Mouse (Mus musculus): ENCODE results near the gene Rabif. TPM values are rescaled to one million over a fixed set of nuclear protein-coding genes. Genes with fewer than 3 reads are reported as not detected.
A peak's percentile ranks its signal among the peaks of the same experiment; 100 is the strongest.

The Rabif gene
- polyA plus RNA-seq, 1 experiment from 2014 or later = 13.2 TPM

GRCm38 (mm10) chr1:134456060-134456459, 38.4 kb upstream of the Rabif start:
- H3K27me3 ChIP-seq (ENCODE audit: insufficient read depth, low read length) = no peaks in the 10 kb centered on the region

DNA sequence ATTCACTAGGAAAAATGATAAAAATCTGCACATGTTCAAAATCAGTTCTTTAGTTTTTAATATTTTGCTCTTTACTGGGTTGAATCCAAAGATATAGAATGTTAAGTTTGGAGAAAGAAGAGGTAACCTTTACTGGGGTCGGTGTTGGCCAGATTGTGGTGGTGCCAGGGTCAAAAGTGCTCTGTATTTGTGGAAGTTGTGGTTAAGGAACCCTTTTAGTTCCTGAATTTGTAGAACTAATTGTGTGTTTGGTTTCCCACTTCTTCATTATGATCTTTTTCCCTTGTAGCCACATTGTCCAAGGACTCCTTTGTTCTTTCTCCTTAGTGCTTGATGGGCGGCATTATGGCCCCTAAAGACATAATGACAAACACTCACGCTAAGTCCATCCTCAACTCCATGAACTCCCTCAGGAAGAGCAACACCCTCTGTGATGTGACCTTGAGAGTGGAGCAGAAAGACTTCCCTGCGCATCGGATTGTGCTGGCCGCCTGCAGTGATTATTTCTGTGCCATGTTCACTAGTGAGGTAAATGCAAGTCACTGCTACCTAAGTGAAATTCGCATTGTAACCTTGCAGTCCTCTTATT, 36.2 kb upstream of the Rabif start:
- Histone ChIP-seq H3K4me1 (ENCODE audit: insufficient read depth) (peaks cover 25% of the 10 kb centered on the region), H3K4me3 (ENCODE audit: low read depth, low read length) (no peak overlapping the region), H3K27me3 (ENCODE audit: insufficient read depth, low read length) (no peaks in the 10 kb centered on the region), H3K36me3 (replicated peaks; ENCODE audit: insufficient read depth, low read length) (peaks cover 30% of the 10 kb centered on the region), H3K9ac (replicated peaks) (no peak overlapping the region), H3K9me3 (ENCODE audit: low read length) (no peaks in the 10 kb centered on the region), H3K4me2 (ENCODE audit: low read depth, low read length) (peak overlapping the region; percentile 85; the same call in 1 of the 2 replicates), H3K27ac (ENCODE audit: low read depth) (no peak overlapping the region; the same call in 1 of the 2 replicates)
- 80% methylated on average over 7 of the region's 7 CpGs for WGBS (ENCODE audit: insufficient replicate concordance)
- no peak for ATAC-seq
- TF ChIP-seq CTCF (IDR thresholded peaks at IDR 0.05; ENCODE audit: low read depth) = no peak
- TF ChIP-seq EP300 (IDR thresholded peaks at IDR 0.05; ENCODE audit: low read depth) = no peak
- no peak for DNase-seq

More at GRCm38 (mm10) chr1:134456060-134456459, 38.4 kb upstream of the Rabif start:
- H3K36me3 ChIP-seq (replicated peaks; ENCODE audit: insufficient read depth, low read length) = peaks cover 18% of the 10 kb centered on the region
- H3K4me2 ChIP-seq (ENCODE audit: low read depth, low read length) = peak overlapping the region; percentile 85
- ATAC-seq (no peak), DNase-seq (no peak)
- H3K27ac ChIP-seq (ENCODE audit: low read depth) = no peak overlapping the region; the same call in 1 of the 2 replicates
- WGBS (ENCODE audit: insufficient replicate concordance) = 21% methylated on average over 5 of the region's 5 CpGs
- H3K9ac ChIP-seq (replicated peaks) = peak overlapping the region; percentile 96
- H3K9me3 ChIP-seq (ENCODE audit: low read length) = no peaks in the 10 kb centered on the region
- peaks cover 25% of the 10 kb centered on the region for H3K4me1 ChIP-seq (ENCODE audit: insufficient read depth)
- no peak for TF ChIP-seq EP300 (IDR thresholded peaks at IDR 0.05; ENCODE audit: low read depth)
- no peak for TF ChIP-seq CTCF (IDR thresholded peaks at IDR 0.05; ENCODE audit: low read depth)
- H3K4me3 ChIP-seq (ENCODE audit: low read depth, low read length) = peak overlapping the region; percentile 91

DNA sequence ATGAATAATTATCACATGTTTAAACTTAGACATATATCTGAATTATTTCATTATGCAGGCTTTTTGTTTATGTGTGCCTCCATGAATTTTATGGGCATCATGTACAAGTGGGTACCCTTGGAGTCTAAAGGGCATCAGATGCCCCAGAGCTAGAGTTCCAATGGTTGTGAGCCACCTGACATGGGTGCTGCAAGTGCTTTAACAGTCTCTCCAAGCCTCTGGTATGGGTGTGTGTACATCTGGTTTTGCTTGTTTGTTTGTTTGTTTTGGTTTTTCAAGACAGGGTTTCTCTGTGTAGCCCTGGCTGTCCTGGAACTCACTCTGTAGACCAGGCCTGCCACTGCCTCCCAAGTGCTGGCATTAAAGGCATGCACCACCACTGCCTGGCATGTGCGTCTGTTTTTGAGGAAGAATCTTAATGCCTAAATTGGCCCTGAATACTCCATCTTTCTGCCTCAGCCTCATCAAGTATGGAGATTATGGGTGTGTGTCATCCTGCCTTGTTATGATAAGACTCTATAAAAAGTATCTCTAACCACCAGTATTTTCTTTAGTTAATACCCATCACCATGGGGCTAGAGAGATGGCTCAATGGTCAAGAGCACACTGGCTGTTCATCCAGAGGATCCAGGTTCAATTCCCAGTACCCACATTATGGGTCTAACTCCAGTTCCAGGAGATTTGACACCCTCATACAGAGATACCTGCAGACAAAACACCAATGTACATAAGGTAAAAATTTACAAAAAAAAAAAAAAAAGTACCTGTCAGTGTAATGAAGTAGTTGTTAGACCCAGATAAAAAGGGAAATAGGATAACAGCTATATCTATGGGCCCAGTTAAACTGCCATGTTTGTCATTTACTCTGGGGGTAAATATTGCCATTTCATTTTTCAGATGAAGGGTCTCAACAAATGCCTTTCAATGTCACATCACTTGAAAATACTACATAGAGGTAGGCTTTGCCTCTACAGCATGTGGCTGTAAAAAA, 33.9 kb upstream of the Rabif start:
- TF ChIP-seq CTCF (IDR thresholded peaks at IDR 0.05; ENCODE audit: low read depth) = no peak
- peak; percentile 95 for TF ChIP-seq EP300 (IDR thresholded peaks at IDR 0.05; ENCODE audit: low read depth)
- DNase-seq (no peak), ATAC-seq (peak; percentile 94)
- 48% methylated on average over 1 of the region's 1 CpGs for WGBS (ENCODE audit: insufficient replicate concordance)
- H3K27ac ChIP-seq (ENCODE audit: low read depth) = peak overlapping the region; percentile 92
- H3K4me3 ChIP-seq (ENCODE audit: low read depth, low read length) = no peak overlapping the region
- peaks cover 49% of the 10 kb centered on the region for H3K36me3 ChIP-seq (replicated peaks; ENCODE audit: insufficient read depth, low read length)
- H3K27me3 ChIP-seq (ENCODE audit: insufficient read depth, low read length) = no peaks in the 10 kb centered on the region
- peak overlapping the region; percentile 37; the same call in 1 of the 2 replicates for H3K4me2 ChIP-seq (ENCODE audit: low read depth, low read length)
- no peak overlapping the region; the same call in 1 of the 2 replicates for H3K9ac ChIP-seq (replicated peaks)
- H3K4me1 ChIP-seq (ENCODE audit: insufficient read depth) = peaks cover 16% of the 10 kb centered on the region
- no peaks in the 10 kb centered on the region for H3K9me3 ChIP-seq (ENCODE audit: low read length)

DNA sequence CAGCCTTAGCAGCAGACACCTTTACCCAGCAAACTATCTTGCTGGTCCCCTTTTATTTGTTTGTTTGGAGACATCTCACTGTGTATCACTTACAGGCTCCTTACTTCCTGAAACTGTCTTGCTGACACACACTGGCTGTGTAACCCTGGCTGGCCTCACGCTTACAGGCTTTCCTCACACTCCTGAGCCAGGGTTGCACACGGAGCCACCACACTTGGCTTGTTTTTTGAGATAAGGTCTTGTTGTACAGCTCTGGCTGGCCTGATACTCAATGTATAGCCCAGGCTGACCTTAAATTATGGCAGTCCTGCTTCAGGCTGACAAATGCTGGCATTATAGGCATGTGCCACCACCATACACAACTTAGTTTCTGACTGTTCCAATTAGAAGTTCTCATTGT, 9.8 kb upstream of the Rabif start:
- WGBS (ENCODE audit: insufficient replicate concordance) = 35% methylated on average over 2 of the region's 2 CpGs
- TF ChIP-seq EP300 (IDR thresholded peaks at IDR 0.05; ENCODE audit: low read depth) = no peak
- no peak for TF ChIP-seq CTCF (IDR thresholded peaks at IDR 0.05; ENCODE audit: low read depth)
- Histone ChIP-seq H3K4me1 (ENCODE audit: insufficient read depth) (no peaks in the 10 kb centered on the region), H3K4me2 (ENCODE audit: low read depth, low read length) (no peak overlapping the region), H3K27ac (ENCODE audit: low read depth) (no peak overlapping the region), H3K4me3 (ENCODE audit: low read depth, low read length) (no peak overlapping the region), H3K9me3 (ENCODE audit: low read length) (no peaks in the 10 kb centered on the region), H3K27me3 (ENCODE audit: insufficient read depth, low read length) (no peaks in the 10 kb centered on the region), H3K9ac (replicated peaks) (no peak overlapping the region), H3K36me3 (replicated peaks; ENCODE audit: insufficient read depth, low read length) (peaks cover 66% of the 10 kb centered on the region)
- ATAC-seq (peak; percentile 67), DNase-seq (no peak)

DNA sequence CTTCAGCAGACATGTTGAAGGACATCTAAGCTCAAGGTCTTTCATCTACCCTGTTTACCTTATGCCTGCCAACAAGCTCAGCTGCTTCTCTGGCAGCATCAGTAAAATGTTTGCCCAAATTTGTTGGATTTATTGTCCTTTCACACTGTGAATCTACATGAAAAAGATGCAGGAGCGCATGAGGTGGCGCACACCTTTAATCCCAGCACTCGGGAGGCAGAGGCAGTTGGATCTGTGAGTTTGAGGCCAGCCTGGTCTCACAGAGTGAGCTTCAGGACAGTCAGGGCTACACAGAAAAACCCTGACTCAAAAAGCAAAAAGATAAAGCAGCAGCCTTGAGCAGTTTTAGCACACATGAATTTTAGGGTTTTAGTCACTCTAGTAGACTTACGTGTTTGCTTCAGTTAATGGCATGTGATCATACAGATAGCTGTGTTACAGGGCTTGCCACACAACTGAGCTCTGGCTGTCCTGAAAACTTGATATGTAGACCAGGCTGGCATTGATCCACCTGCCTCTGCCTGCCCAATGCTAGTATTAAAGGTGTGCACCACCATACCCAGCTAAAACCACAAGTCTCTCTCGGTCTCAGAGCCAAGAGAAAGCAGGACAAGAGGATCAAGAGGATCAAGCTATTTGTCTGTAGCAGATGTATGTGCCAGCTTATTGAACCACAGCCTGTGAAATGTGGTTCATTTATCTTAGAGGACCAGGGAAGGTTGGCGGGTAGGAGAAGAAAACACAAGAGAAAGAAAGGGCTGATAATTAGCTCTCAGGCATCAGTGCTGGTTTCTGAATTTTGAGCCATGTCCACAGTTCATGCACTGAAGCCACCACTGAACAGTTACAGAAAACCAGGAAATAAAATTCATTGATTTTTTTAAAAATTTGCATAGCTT, 3.3 kb upstream of the Rabif start:
- no peaks in the 10 kb centered on the region for H3K9me3 ChIP-seq (ENCODE audit: low read length)
- no peak for ATAC-seq
- no peak overlapping the region for H3K4me3 ChIP-seq (ENCODE audit: low read depth, low read length)
- WGBS (ENCODE audit: insufficient replicate concordance) = 67% methylated on average over 6 of the region's 6 CpGs
- peaks cover 7% of the 10 kb centered on the region for H3K4me1 ChIP-seq (ENCODE audit: insufficient read depth)
- H3K27me3 ChIP-seq (ENCODE audit: insufficient read depth, low read length) = no peaks in the 10 kb centered on the region
- H3K36me3 ChIP-seq (replicated peaks; ENCODE audit: insufficient read depth, low read length) = peaks cover 36% of the 10 kb centered on the region
- DNase-seq = no peak
- no peak for TF ChIP-seq CTCF (IDR thresholded peaks at IDR 0.05; ENCODE audit: low read depth)
- peak; percentile 64 for TF ChIP-seq EP300 (IDR thresholded peaks at IDR 0.05; ENCODE audit: low read depth)
- H3K9ac ChIP-seq (replicated peaks) = no peak overlapping the region
- H3K27ac ChIP-seq (ENCODE audit: low read depth) = peak overlapping the region; percentile 39; the same call in 1 of the 2 replicates
- no peak overlapping the region for H3K4me2 ChIP-seq (ENCODE audit: low read depth, low read length)
